Mouse (Mus musculus): Measurements from ENCODE around the gene Dstn.

DNA sequence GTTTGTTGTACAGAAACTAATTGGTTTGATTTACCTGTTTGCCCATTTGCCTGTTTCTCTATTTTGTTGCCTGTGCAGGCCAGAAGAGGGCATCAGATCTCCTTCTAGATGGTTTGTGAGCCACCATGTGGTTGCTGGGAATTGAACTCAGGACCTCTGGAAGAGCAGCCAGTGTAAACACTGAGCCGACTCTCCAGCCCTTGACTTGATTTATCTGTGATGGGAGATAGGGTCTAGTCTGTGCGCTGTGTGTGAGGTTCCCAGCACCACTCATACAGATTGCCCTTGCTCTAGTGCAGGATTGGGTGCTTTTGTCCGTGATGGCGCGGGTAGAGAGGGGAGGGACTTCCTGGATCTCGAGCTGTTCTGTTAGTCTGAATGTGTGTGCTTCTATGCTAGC lies 10.7 kb downstream of the Dstn start:
- TF ChIP-seq CTCF (IDR thresholded peaks at IDR 0.05; ENCODE audit: borderline replicate concordance, insufficient read depth, low read depth, low read length), result no peak
- no peak for TF ChIP-seq POLR2A (IDR thresholded peaks at IDR 0.05; ENCODE audit: borderline replicate concordance, insufficient read depth, low read length)
